Mouse (Mus musculus): Measurements from ENCODE around the gene Myt1. TPM values are rescaled to one million over a fixed set of nuclear protein-coding genes. Genes with fewer than 3 reads are reported as not detected.
A peak's percentile ranks its signal among the peaks of the same experiment; 100 is the strongest.

The Myt1 gene
- 0.09 TPM in 1 of 2 replicates, not detected in the other for total RNA-seq (2012; rRNA removed)

- Histone ChIP-seq H3K36me3 (ENCODE audit: control insufficient read depth, insufficient read depth, low read length, poor library complexity, severe bottlenecking) (no peaks in the 10 kb centered on the region), H3K9ac (ENCODE audit: insufficient read depth, low read depth, low read length, poor library complexity, severe bottlenecking) (no peak within 1 kb of the TSS), H3K4me1 (ENCODE audit: control insufficient read depth in 2 of 2, insufficient read depth in 2 of 2, low read length in 2 of 2, poor library complexity in 1 of 2) (no peaks in the 10 kb centered on the region), H3K4me3 (ENCODE audit: insufficient read depth in 1 of 2, low read depth in 1 of 2, low read length in 2 of 2, poor library complexity in 1 of 2, severe bottlenecking in 1 of 2) (no peak within 1 kb of the TSS), H3K27ac (ENCODE audit: insufficient read depth, low read depth, low read length, poor library complexity, severe bottlenecking) (no peak within 1 kb of the TSS), H3K9me3 (ENCODE audit: control insufficient read depth, insufficient read depth, low read depth, low read length) (no peaks in the 10 kb centered on the region)
- TF ChIP-seq MAFK (IDR thresholded peaks at IDR 0.05; ENCODE audit: insufficient read depth, low read depth, low read length) (no peak), ZC3H11A (IDR thresholded peaks at IDR 0.05; ENCODE audit: borderline replicate concordance, low read depth, low read length) (no peak), ZNF384 (IDR thresholded peaks at IDR 0.05; ENCODE audit: low read depth, low read length) (no peak), HCFC1 (IDR thresholded peaks at IDR 0.05; ENCODE audit: borderline replicate concordance, insufficient read depth, low read length) (no peak), CHD2 (IDR thresholded peaks at IDR 0.05; ENCODE audit: low read depth, low read length) (no peak)
- DNase-seq (ENCODE audit: low read depth, low spot score): peak; percentile 38
- in situ Hi-C loops (cut with MboI; ENCODE audit: low sequenced_read_pairs in 2 of 2, unreplicated experiment in 2 of 2): no loop called here
Measured at GRCm38 (mm10) chr2:181763006-181763830, at the start of gene Myt1. Gene Myt1, plus strand, starts transcription at chr2:181763332.

- no peak for DNase-seq (ENCODE audit: low read depth, low spot score)
- H3K27ac ChIP-seq (ENCODE audit: insufficient read depth, low read depth, low read length, poor library complexity, severe bottlenecking): no peak overlapping the region
- H3K9me3 ChIP-seq (ENCODE audit: control insufficient read depth, insufficient read depth, low read depth, low read length): no peaks in the 10 kb centered on the region
- no peaks in the 10 kb centered on the region for H3K36me3 ChIP-seq (ENCODE audit: control insufficient read depth, insufficient read depth, low read length, poor library complexity, severe bottlenecking)
- in situ Hi-C loops (cut with MboI; ENCODE audit: low sequenced_read_pairs in 2 of 2, unreplicated experiment in 2 of 2): no loop called here
- TF ChIP-seq ZNF384 (IDR thresholded peaks at IDR 0.05; ENCODE audit: low read depth, low read length) (no peak), ZC3H11A (IDR thresholded peaks at IDR 0.05; ENCODE audit: borderline replicate concordance, low read depth, low read length) (no peak), CHD2 (IDR thresholded peaks at IDR 0.05; ENCODE audit: low read depth, low read length) (no peak), HCFC1 (IDR thresholded peaks at IDR 0.05; ENCODE audit: borderline replicate concordance, insufficient read depth, low read length) (no peak), MAFK (IDR thresholded peaks at IDR 0.05; ENCODE audit: insufficient read depth, low read depth, low read length) (no peak)
- no peak overlapping the region for H3K4me3 ChIP-seq (ENCODE audit: insufficient read depth in 1 of 2, low read depth in 1 of 2, low read length in 2 of 2, poor library complexity in 1 of 2, severe bottlenecking in 1 of 2)
- no peak overlapping the region for H3K9ac ChIP-seq (ENCODE audit: insufficient read depth, low read depth, low read length, poor library complexity, severe bottlenecking)
- H3K4me1 ChIP-seq (ENCODE audit: control insufficient read depth in 2 of 2, insufficient read depth in 2 of 2, low read length in 2 of 2, poor library complexity in 1 of 2): peaks cover 0 to 7% of the 10 kb centered on the region in 2 experiments; a peak in 1 of 4 replicates
Measured at GRCm38 (mm10) chr2:181713749-181714148, 49.4 kb upstream of the Myt1 start.

GRCm38 (mm10) chr2:181714903-181715326, 48.2 kb upstream of the Myt1 start, which contains the start of gene Oprl1:
Gene Oprl1, plus strand, starts transcription at chr2:181715016.
- no peaks in the 10 kb centered on the region for H3K9me3 ChIP-seq (ENCODE audit: control insufficient read depth, insufficient read depth, low read depth, low read length)
- TF ChIP-seq HCFC1 (IDR thresholded peaks at IDR 0.05; ENCODE audit: borderline replicate concordance, insufficient read depth, low read length) (no peak), ZNF384 (IDR thresholded peaks at IDR 0.05; ENCODE audit: low read depth, low read length) (peak; percentile 92)
- in situ Hi-C loops (cut with MboI; ENCODE audit: low sequenced_read_pairs in 2 of 2, unreplicated experiment in 2 of 2): no loop called here
- no peaks in the 10 kb centered on the region for H3K36me3 ChIP-seq (ENCODE audit: control insufficient read depth, insufficient read depth, low read length, poor library complexity, severe bottlenecking)
- peak within 1 kb of the TSS; percentile 27 to 52; a peak in 3 of 4 replicates for H3K4me3 ChIP-seq (ENCODE audit: insufficient read depth in 1 of 2, low read depth in 1 of 2, low read length in 2 of 2, poor library complexity in 1 of 2, severe bottlenecking in 1 of 2)
- H3K4me1 ChIP-seq (ENCODE audit: control insufficient read depth in 2 of 2, insufficient read depth in 2 of 2, low read length in 2 of 2, poor library complexity in 1 of 2): peaks cover 0 to 7% of the 10 kb centered on the region in 2 experiments; a peak in 1 of 4 replicates
- peak within 1 kb of the TSS; percentile 30; the same call in 1 of the 2 replicates for H3K9ac ChIP-seq (ENCODE audit: insufficient read depth, low read depth, low read length, poor library complexity, severe bottlenecking)
- no peak within 1 kb of the TSS for H3K27ac ChIP-seq (ENCODE audit: insufficient read depth, low read depth, low read length, poor library complexity, severe bottlenecking)
- no peak for DNase-seq (ENCODE audit: low read depth, low spot score)

GRCm38 (mm10) chr2:181715382-181715781, 47.8 kb upstream of the Myt1 start:
- 0 out of 2 replicates have a peak overlapping the region, but pooled peaks have one; percentile 30 for H3K9ac ChIP-seq (ENCODE audit: insufficient read depth, low read depth, low read length, poor library complexity, severe bottlenecking)
- no peak overlapping the region for H3K4me3 ChIP-seq (ENCODE audit: insufficient read depth in 1 of 2, low read depth in 1 of 2, low read length in 2 of 2, poor library complexity in 1 of 2, severe bottlenecking in 1 of 2)
- H3K27ac ChIP-seq (ENCODE audit: insufficient read depth, low read depth, low read length, poor library complexity, severe bottlenecking): no peak overlapping the region
- H3K36me3 ChIP-seq (ENCODE audit: control insufficient read depth, insufficient read depth, low read length, poor library complexity, severe bottlenecking): no peaks in the 10 kb centered on the region
- peaks cover 0 to 7% of the 10 kb centered on the region in 2 experiments; a peak in 1 of 4 replicates for H3K4me1 ChIP-seq (ENCODE audit: control insufficient read depth in 2 of 2, insufficient read depth in 2 of 2, low read length in 2 of 2, poor library complexity in 1 of 2)
- H3K9me3 ChIP-seq (ENCODE audit: control insufficient read depth, insufficient read depth, low read depth, low read length): no peaks in the 10 kb centered on the region
- no peak for TF ChIP-seq ZC3H11A (IDR thresholded peaks at IDR 0.05; ENCODE audit: borderline replicate concordance, low read depth, low read length)
- TF ChIP-seq HCFC1 (IDR thresholded peaks at IDR 0.05; ENCODE audit: borderline replicate concordance, insufficient read depth, low read length): no peak
- TF ChIP-seq CHD2 (IDR thresholded peaks at IDR 0.05; ENCODE audit: low read depth, low read length): no peak
- TF ChIP-seq MAFK (IDR thresholded peaks at IDR 0.05; ENCODE audit: insufficient read depth, low read depth, low read length): no peak
- TF ChIP-seq ZNF384 (IDR thresholded peaks at IDR 0.05; ENCODE audit: low read depth, low read length): no peak
- in situ Hi-C loops (cut with MboI; ENCODE audit: low sequenced_read_pairs in 2 of 2, unreplicated experiment in 2 of 2): no loop called here
- no peak for DNase-seq (ENCODE audit: low read depth, low spot score)

All from ES-E14 (cell line).